Mouse (Mus musculus) lung, adult 2 months (tissue): ENCODE measurements around the gene Cdk14. TPM values are rescaled to one million over a fixed set of nuclear protein-coding genes. Genes with fewer than 3 reads are reported as not detected.

ENCODE experiments used
- DNase-seq: peaks from one replicate; pipeline ENCODE4 v3.0.0; 2022
- H3K4me1 ChIP-seq: fragments of 200-500 bp; 2 replicates; pipeline ENCODE4 v1.6.1; 2011; ENCODE audit warnings: low read length; ENCODE audit not compliant: control insufficient read depth, insufficient read depth
- H3K4me3 ChIP-seq: fragments of 200-500 bp; replicated peaks from 2 replicates; pipeline ENCODE3; 2011; ENCODE audit warnings: low read depth, mild to moderate bottlenecking, control low read depth, low read length; ENCODE audit errors: extremely low read depth
- CTCF ChIP-seq: fragments of 200-500 bp; IDR thresholded peaks from 2 replicates; pipeline ENCODE4 v1.5.1; 2011; ENCODE audit warnings: mild to moderate bottlenecking, low read length, control low read depth; ENCODE audit not compliant: insufficient read depth
- POLR2A ChIP-seq: fragments of 200-500 bp; IDR thresholded peaks from 2 replicates; pipeline ENCODE4 v1.6.1; 2011; ENCODE audit warnings: low read depth, mild to moderate bottlenecking, control low read depth, low read length, borderline replicate concordance; ENCODE audit errors: extremely low read depth
- WGBS: fragments of 180-500 bp; shearing (Covaris S2); methylation state at CpG from one replicate; pipeline ENCODE4 v1.1.7; 2018; 5-methylcytosine and 5-hydroxymethylcytosine counted together
- polyA plus RNA-seq: library from polyadenylated mRNA; depleted of rRNA; stranded (reverse); fragments of >200 nt; gene quantifications from 2 replicates; pipeline ENCODE4 v1.2.3, GENCODE M21; 2012

The Cdk14 gene
- polyA plus RNA-seq, 1 experiment: 19.0 TPM

DNA sequence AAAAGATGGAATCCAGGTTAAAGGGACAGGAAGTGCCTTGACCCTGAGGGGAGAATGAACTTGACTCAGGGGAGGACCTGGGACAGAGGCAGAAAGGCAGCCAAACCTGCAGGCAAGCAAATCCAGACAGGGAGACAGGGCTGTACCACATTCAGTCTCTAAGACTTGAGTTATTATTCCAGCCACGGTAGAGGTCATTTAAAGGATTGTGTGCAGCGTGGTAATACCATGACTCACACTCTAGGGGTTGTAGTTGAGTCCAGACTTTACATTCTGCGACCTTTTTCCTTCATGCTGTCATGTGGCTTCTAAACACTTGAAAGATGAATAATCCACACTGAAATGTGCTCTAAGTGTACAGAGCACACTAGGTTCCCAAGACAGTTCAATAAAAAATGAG lies 27.3 kb downstream of the Cdk14 start:
- DNase-seq: no peak
- TF ChIP-seq POLR2A (no peak), CTCF (no peak)
- Histone ChIP-seq H3K4me3 (no peak overlapping the region), H3K4me1 (no peaks in the 10 kb centered on the region)
- 44% methylated on average over 3 of the region's 3 CpGs for WGBS

DNA sequence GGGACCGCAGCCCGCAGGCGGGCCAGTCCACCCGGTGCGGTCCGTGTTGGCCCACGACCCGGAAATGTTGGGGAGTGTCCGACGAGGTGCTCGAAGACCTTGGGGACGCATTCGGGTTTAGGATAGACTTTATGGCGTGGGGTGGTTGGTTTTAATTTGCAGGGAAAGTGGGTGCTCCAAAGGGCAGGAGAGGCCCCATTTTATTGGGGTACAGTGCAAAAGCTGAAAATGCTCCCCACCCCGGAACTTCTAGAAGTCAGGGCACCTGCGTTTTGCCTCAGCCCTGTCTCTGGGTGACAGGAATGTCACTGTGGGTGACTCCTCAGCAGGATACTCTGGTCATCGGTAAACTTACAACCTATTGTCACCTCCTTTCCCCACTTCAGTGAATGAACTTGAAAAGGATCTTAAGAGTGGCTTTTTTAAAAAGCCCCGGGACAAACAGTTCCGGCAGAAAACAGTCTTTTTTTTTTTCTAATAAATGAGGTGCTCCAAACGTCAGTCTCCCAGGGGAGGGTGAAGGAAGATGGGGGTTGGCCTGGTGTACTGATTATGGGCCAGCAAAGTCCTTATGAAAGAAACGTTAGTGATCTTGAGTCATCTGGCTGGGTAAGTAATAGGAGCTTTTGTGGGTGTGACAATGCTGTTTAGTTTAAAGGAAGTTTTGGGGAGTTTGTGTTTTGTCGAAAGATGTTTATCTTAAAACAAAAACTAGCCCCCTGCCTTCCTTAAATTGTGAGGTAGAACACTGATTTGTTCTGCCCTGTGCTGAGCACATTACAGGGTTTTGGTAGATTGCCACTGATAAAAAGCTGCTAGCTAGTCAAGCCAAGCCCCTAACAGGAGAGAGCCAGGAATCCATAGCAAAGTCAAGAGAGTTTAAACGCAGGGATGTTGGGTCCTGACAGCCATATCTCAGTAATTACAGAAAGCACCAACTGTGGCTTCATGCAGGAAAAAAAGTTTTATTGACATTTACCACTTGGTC lies 39.1 kb downstream of the Cdk14 start:
- H3K4me3 ChIP-seq: peak overlapping the region; percentile 74
- H3K4me1 ChIP-seq: peaks cover 11% of the 10 kb centered on the region
- TF ChIP-seq CTCF: no peak
- no peak for TF ChIP-seq POLR2A
- no peak for DNase-seq
- 2% methylated on average over 23 of the region's 23 CpGs for WGBS

DNA sequence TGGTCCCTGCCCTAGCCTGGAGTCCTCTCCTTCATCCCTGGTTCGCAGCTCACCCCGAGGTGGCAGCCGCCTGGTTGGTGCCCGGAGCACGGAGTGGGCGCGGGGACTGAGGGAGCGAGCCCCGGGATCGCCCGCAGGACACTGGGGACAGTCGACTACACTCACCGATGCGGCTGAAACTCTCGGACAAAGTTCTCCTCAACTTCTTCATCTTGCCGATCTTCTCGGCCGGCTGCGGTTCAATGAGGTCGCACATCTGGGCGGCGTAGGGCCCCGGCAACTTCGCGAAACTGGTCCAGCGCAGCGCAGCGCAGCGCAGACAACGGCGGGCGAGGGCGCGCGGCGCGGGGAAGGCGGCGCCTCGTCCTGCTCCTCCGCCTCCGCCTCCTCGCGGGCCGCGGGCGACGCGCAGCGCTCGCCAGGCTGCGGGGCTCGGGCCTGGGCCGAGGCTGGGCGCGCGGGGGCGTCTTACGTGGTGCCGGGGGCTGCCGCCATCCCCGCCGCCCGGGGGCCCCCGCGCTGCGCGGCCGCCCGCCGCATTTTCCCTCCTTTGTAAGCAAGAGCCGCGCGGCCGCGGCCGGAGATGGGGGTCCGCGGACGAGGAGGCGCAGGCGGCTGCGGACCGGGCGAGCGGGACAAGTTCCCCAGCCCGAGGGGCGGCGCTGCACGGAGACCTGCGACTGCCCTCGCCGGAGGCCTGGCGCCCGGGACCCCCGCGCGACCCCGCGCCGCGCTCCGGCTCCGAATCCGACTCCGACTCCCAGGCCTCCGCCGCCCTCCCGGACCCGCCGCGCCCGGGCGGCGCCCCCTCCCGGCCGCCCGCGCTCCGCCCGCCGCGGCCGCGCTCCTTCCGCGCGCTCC lies 40.0 kb downstream of the Cdk14 start:
- 1% methylated on average over 111 of the region's 128 CpGs for WGBS
- TF ChIP-seq CTCF (no peak), POLR2A (peak; percentile 55; the same call in 1 of the 2 replicates)
- Histone ChIP-seq H3K4me3 (peak overlapping the region; percentile 89), H3K4me1 (peaks cover 11% of the 10 kb centered on the region)
- peak; percentile 80 for DNase-seq

DNA sequence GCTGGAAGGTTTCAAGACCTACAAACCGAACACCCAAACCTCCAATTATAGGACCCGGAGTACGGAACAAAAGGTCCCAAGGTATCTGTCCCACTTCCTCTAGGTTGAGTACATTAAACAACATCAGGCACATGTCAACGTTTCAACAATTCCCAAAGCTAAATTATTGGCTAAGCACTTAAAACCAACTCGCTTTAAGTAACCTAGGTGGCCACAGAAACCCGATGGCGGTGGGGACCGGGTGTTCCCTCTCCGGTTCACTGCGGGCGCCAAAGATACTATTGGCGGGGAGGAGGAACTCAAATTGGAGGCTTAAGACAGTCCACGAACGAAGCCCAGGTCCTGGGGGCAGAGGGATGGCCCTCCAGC lies 40.6 kb downstream of the Cdk14 start:
- WGBS: 2% methylated on average over 14 of the region's 14 CpGs
- Histone ChIP-seq H3K4me1 (peaks cover 11% of the 10 kb centered on the region), H3K4me3 (peak overlapping the region; percentile 89)
- TF ChIP-seq POLR2A (no peak), CTCF (no peak)
- DNase-seq: no peak

DNA sequence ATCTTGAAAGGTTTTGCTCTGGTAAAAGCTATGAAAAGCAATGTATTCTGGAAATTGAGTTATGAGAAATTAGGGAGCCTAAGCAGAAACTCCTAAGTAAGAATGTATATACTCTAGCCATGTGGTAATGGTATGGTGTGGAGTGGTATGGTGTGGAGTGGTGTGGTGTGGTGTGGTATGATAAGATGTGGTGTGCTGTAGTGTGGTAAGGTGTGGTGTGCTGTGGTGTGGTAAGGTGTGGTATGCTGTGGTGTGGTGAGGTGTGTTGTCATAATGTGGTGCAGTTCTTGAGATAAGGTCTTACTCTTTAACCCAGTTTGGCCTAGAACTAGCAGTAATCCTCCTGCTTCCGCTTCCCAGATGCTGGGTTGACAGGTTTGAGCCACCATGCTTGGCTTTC lies 45.7 kb downstream of the Cdk14 start:
- 91% methylated on average over 1 of the region's 1 CpGs for WGBS
- H3K4me1 ChIP-seq: peaks cover 21% of the 10 kb centered on the region

DNA sequence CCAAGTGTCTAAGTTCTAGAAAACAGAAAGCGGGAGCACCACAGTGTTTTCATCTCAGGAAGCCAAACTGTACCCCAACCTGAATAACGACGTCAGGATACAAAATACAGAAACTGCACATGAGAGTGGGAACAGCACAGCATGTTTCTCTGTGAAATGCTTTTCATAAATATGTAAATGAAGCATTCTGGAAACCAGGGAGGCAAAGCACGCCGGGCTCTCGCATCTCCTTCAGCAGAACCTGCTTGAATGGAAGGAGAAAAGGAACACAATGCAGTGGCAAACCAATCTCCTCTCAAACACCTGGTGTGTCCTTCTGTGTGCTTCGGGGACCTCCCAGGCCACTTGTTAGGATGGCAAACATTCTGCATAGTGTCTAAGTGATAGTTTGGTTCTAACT lies 46.6 kb downstream of the Cdk14 start:
- no peak overlapping the region for H3K4me3 ChIP-seq
- H3K4me1 ChIP-seq: peaks cover 18% of the 10 kb centered on the region
- no peak for TF ChIP-seq CTCF
- no peak for TF ChIP-seq POLR2A
- 66% methylated on average over 7 of the region's 7 CpGs for WGBS
- DNase-seq: no peak

More for the DNA sequence above, 45.7 kb downstream of the Cdk14 start:
- DNase-seq: no peak
- TF ChIP-seq POLR2A: no peak
- TF ChIP-seq CTCF: no peak
- no peak overlapping the region for H3K4me3 ChIP-seq

DNA sequence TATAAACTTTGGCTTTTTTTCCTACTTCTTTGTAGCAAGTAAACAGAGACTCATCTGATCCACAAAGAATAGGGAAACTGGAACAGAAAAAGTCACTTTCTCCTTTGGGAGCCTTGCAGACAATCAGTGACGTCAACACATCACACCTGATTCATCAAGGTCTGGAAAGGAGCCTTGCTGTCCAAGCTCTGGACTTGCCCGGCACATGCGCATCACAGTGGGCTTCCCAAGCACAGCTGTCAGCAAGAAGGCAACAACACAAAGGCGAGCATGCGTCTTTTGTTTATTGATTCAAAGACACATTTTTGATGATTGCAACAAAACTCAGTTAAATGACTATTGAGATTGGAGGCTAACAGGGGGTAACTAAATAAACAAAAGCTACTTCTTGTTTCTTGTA lies 47.2 kb downstream of the Cdk14 start:
- 62% methylated on average over 5 of the region's 5 CpGs for WGBS
- no peak overlapping the region for H3K4me3 ChIP-seq
- DNase-seq: no peak
- peaks cover 15% of the 10 kb centered on the region for H3K4me1 ChIP-seq
- no peak for TF ChIP-seq POLR2A
- TF ChIP-seq CTCF: no peak

DNA sequence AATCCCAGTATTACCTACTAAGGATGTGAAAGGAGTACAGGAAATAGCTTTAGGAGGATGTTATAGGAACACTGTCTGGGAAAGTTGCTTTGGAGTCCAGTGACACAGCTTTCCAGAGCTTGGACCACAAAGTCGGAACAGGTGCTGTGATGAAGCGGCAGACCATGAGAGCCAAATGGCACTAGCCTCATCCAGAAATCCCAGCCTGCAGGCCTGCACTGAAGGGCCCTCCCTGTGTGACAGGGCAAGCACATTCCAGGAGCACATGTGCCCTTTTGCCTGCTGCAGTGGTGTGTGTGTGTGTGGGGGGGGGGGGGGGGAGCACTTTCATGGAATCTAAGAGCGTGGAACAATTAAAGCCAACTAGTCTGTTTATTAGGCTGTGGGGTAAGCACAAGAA lies 47.8 kb downstream of the Cdk14 start:
- TF ChIP-seq POLR2A: no peak
- no peak for TF ChIP-seq CTCF
- H3K4me3 ChIP-seq: no peak overlapping the region
- no peak for DNase-seq
- 52% methylated on average over 3 of the region's 3 CpGs for WGBS
- H3K4me1 ChIP-seq: peaks cover 15% of the 10 kb centered on the region

DNA sequence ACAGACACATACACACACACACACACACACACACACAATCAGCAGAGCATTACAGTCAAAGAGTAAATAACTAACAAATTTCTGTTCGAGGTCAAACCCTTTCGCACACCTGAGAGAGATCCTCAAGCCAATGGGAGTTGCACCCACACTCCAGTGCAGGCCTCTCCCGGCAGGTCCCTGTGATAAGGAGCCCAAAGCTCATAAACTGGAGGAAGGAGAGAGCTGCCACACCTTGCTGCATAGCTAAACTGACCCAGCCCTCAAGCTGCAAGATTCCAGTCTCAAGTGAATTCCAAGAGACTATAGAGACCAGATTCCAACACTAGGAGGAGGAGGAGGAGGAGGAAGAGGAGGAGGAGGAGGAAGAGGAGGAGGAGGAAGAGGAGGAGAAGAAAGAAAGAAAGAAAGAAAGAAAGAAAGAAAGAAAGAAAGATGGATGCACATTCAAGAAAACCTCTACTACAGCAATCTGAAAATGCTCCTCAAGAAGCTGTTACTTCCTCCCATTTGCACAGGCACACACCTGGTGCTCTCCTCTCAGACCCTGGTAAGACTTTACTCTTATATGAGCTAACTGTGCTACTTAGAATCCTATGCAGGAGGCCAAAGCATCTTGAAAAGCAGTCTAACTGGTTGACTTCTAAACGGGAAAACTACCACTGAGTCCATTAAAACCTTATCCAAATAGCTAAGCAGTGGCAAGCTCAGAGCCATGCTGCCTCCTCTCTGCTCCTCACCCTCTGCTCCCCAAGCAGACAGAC lies 49.6 kb downstream of the Cdk14 start:
- WGBS: 59% methylated on average over 4 of the region's 4 CpGs
- no peak for DNase-seq
- H3K4me1 ChIP-seq: peaks cover 13% of the 10 kb centered on the region
- no peak overlapping the region for H3K4me3 ChIP-seq
- no peak for TF ChIP-seq CTCF
- TF ChIP-seq POLR2A: no peak
